Mouse (Mus musculus): ENCODE data around the gene Myrip.

GRCm38 (mm10) chr9:120519469-120520125 lies 218.3 kb downstream of the Myrip start:
- no peak for TF ChIP-seq CTCF (IDR thresholded peaks at IDR 0.05; ENCODE audit: control insufficient read depth, insufficient read depth, insufficient read length)
- TF ChIP-seq USF1 (IDR thresholded peaks at IDR 0.05; ENCODE audit: low read depth) = no peak
- no peak for TF ChIP-seq CEBPB (IDR thresholded peaks at IDR 0.05; ENCODE audit: low read depth)
- TF ChIP-seq MAX (IDR thresholded peaks at IDR 0.05) = no peak
- no peak for TF ChIP-seq MYOG (IDR thresholded peaks at IDR 0.05; ENCODE audit: control insufficient read depth, extremely low read depth, insufficient read length)
